Mouse (Mus musculus) CD4-positive, CD25-positive, alpha-beta regulatory T cell (primary cell): ENCODE measurements around the gene Epb41l4b. TPM values are rescaled to one million over a fixed set of nuclear protein-coding genes. Genes with fewer than 3 reads are reported as not detected.

ENCODE experiments used
- polyA plus RNA-seq: library from polyadenylated mRNA; unstranded; fragments of 100-300 nt; shearing (Covaris generic); gene quantifications from one replicate; pipeline ENCODE4 v1.2.1, GENCODE M21; 2017

Epb41l4b gene
- polyA plus RNA-seq, result 0.12 TPM

DNA sequence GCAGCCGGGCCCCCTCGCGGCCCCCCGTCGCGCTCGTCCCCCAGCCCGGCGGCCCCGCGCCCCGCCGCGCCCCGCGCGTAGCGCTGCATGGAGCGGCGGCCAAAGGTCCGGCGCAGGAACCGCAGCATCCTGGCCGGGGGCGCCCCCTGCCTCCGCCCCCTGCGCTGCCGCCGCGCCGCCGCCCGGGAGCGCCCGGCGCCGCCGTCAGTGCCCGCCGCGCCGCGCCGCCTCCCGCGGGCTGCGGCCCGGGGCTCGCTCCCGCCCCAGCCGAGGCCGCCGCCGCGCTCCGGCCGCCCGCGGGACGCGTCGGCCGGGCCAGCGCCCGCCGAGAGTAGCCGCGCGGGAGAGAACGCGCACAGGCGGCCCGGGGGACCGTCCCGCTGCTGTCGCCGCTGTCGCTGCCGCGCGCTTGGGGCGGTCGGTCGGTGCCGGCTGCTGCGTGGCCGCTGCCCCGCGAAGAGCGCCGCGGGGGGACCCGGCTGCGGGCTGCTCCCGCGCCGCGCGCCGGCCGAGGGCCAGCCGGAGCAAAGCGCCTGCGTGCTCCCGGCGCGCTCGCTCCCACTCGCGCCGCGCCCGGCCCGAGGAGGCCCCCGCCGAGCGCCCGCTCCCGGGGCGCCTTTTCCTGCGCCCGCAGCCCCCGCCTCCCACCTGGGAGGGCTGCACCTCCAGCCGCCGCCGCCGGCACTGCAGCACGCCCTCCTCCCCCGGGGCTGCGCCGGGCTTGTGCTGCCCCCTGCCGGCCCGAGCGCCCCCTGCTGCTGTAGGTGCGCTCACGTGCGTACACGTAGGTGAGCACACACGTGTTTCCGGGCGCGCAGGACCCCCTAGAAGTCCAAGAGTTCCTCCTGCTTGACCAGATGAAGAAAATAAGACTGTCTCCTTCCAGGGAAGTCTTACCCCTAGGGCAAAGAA is at the start of gene Epb41l4b:
TSS of gene Epb41l4b (minus strand) at position 412 of the 912 bp plus-strand sequence.

DNA sequence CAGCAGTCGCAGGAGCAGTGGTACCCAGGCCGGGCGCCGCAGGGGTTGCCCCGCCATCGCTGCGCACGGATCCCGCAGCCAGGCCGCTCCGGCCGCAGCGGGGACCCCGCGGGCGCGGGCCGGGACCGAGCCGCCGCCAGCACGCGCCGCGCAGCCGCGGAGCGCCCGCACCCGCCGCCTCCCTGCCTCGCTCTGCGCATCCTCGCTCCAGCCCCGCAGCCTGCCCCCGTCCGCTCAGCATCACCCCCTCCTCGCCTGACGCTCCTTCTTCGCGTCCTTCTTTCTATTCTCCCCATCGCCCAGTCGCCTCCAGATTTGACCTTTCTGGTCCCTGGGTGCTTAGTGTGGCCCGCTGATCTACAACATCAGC is 153.0 kb downstream of the Epb41l4b start, which contains the start of gene Frrs1l:
TSS of gene Frrs1l (minus strand) at position 177 of the 370 bp plus-strand sequence.

GRCm38 (mm10) chr4:56946641-56947640 is 196.3 kb downstream of the Epb41l4b start, which contains the start of gene Tmem245:
Gene Tmem245 (minus strand): TSS chr4:56947437.

Other genes starting within 250 kb of the Epb41l4b start
- gene Tmem245, start 196.0 kb downstream of the Epb41l4b start, polyA plus RNA-seq, result 15.1 TPM
- gene Frrs1l, start 153.0 kb downstream of the Epb41l4b start, polyA plus RNA-seq, result not detected
- gene Ptpn3, start 158.4 kb upstream of the Epb41l4b start, polyA plus RNA-seq, result 1.6 TPM